8 mouse cellular contexts compared by ENCODE assay signal in the genomic region with DNA sequence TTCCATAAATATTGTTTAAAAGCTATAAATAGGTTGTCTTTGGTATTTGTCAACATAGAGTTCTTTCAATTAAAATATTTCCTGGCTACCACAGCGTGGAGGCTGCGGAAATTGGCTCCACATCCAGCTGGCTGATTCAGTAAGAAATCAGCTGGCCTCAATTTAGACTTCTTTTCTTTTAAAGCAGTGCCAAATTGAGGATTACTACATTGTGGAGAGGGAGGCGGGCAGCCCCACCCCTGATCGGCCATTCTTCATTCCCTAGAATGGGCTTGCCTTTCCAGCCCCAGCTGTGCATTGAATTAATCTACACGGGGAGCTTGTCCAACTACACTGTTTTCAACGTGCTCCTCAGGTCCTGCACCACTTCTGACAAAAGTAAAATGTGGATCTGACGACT.
A peak's percentile ranks its signal among the peaks of the same experiment; 100 is the strongest.
DNase-seq lines count a peak whose midpoint lies in the region; TF ChIP-seq lines count a peak whose summit lies in the region.

No protein-coding gene starts in this region.

- no peaks in the 10 kb centered on the region for H3K4me1 ChIP-seq in thymus, adult 2 months (replicated peaks; ENCODE audit: control insufficient read depth, insufficient read depth, low read length)

- no peak for TF ChIP-seq POLR2A in thymus, adult 2 months (IDR thresholded peaks at IDR 0.05; ENCODE audit: control insufficient read depth, extremely low read depth, insufficient read depth, low read length, poor library complexity)

- H3K36me3 ChIP-seq in thymus, adult 2 months (ENCODE audit: control insufficient read depth, insufficient read depth, low read length): no peaks in the 10 kb centered on the region

- no peak overlapping the region for H3K27ac ChIP-seq in thymus, adult 2 months (ENCODE audit: control insufficient read depth, insufficient read depth, low read length)

- no peak for TF ChIP-seq CTCF in thymus, adult 2 months (IDR thresholded peaks at IDR 0.05; ENCODE audit: borderline replicate concordance, control insufficient read depth, extremely low read depth, insufficient read depth, low read length, poor library complexity)

- DNase-seq in adrenal gland, postnatal 10 days: peak; percentile 11
- no peak for DNase-seq in adrenal gland, adult 18-20 months (ENCODE audit: low spot score in 2 of 2)
- peak; percentile 11 for DNase-seq in embryo, embryonic 11.5 days (ENCODE audit: low read depth, low spot score)
- DNase-seq in heart, adult 9 months (ENCODE audit: low spot score in 2 of 2): peak; percentile 46 to 66
- DNase-seq in layer of hippocampus, postnatal 36 days: peak; percentile 4 to 40
- peak; percentile 23 for DNase-seq in mesoderm, embryonic 11.5 days (ENCODE audit: low read depth, low spot score)
- DNase-seq in skeletal muscle tissue, adult 2 months (ENCODE audit: low read depth, low spot score): peak; percentile 10
- DNase-seq in thymus, adult 2 months: no peak

- WGBS in thymus, adult 2 months: 83% methylated on average over 7 of the region's 7 CpGs

- no peaks in the 10 kb centered on the region for H3K27me3 ChIP-seq in thymus, adult 2 months (ENCODE audit: control insufficient read depth, insufficient read depth, low read length)

- H3K4me3 ChIP-seq in thymus, adult 2 months (ENCODE audit: control insufficient read depth, insufficient read depth, low read length): no peak overlapping the region

Comparison
In these comparisons a context has a peak if more than half of its experiments do, and no peak if none do; other contexts are left out.
1. DNase-seq: peak in adrenal gland, postnatal 10 days (single experiment), embryo, embryonic 11.5 days (single experiment), heart, adult 9 months (2 of 2), layer of hippocampus, postnatal 36 days (2 of 2), mesoderm, embryonic 11.5 days (single experiment) and skeletal muscle tissue, adult 2 months (single experiment); none in adrenal gland, adult 18-20 months (0 of 2) and thymus, adult 2 months (single experiment).